Mouse (Mus musculus) mesoderm, embryonic 11.5 days (tissue): ENCODE measurements around the gene Fgfr2.
"Not testable (repeated sequence)": the region's sequence is repeated elsewhere in the genome, so short reads cannot be mapped to it uniquely, and the experiment has no call there.

Source experiments
- DNase-seq: peaks from one replicate; pipeline ENCODE4 v3.0.0-alpha.2; 2012; ENCODE audit warnings: low read depth, low spot score

The Fgfr2 gene

DNA sequence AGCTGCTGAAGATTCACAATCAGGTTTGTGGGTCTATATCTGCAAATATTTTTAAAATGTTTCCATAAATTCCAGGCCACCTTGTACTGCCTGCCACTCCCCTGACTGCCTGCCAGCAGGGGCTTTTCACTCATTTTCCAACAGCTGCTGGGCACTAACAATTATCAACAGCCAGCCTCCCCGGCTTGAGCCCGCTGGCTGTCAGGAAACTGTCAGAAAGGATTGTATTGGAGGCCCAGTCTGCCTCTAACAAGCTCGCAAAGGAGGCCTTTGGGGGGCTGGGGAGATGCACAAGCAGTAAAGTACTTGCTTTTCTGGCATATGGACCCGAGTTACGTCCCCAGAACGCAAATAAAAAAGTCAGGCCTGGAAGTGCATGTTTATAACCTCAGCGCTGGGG, 664.7 kb downstream of the Fgfr2 start:
- DNase-seq = no peak

DNA sequence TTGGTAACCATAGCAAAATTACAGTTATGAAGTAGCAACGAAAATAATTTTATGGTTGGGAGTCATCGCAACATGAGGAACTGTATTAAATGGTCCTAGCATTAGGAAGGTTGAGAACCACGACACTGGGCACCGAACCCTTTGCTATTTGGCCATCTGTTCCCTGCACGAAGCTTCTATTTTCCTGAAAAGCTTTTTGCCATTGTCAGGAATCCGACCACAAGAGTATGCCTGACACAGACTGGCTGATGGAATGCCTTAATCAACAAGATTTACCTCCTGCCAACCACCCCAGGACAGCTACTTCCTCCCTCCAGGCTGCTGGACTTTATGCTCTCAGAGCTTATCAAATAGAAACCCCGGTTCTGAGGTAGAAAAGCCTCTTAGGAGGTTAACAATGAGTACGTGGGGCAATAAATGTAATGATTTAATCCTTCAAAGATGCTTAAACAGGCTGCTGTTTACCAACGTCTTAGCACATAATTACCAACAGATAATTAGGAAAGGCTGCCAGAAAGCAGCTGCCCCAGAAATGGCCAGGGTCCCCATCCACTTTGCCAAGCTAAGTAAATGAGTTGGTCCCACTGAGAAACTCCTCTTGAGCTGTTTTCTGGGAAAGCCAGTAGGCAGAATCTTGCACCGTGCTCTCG, 668.0 kb downstream of the Fgfr2 start:
- DNase-seq = no peak

DNA sequence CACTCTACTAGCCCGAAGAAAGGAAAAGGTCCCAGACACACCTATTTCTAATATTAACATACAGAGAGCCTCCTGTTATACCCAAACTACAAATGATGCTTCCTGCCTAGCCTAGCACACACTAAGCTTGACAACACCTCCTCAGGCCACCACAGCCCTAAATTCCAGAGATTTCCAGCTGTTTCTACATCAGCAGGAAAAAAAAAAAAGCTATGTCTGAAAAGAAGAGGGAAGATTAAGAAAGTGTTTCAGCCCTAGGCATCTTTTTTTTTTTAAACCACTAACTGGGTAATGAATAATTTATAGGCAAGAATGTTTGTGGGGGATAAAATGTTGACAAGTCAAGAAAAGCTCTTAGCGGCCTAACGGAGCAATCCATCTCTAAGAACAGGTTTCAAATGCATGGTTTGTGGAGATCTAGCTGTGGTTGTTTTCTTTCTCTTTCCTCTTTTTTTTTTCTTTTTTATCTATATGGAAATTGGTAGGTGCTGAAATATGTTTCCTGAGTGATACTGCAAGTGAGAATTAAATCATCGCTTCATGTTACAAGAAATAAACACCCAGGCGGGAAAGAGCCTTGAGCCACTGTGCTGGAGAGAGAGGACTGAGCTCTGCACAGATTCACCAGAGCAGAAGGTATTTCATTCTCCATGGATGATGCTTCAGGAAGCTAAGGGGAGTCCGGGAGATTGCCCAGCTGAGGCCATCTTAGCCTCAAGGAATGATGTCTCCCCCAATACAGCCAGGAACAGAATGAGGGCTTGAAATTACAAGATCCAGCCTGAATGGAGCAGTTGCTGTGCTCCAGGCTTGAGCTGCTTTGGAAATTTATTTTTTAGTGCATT, 673.0 kb downstream of the Fgfr2 start:
- DNase-seq = no peak

DNA sequence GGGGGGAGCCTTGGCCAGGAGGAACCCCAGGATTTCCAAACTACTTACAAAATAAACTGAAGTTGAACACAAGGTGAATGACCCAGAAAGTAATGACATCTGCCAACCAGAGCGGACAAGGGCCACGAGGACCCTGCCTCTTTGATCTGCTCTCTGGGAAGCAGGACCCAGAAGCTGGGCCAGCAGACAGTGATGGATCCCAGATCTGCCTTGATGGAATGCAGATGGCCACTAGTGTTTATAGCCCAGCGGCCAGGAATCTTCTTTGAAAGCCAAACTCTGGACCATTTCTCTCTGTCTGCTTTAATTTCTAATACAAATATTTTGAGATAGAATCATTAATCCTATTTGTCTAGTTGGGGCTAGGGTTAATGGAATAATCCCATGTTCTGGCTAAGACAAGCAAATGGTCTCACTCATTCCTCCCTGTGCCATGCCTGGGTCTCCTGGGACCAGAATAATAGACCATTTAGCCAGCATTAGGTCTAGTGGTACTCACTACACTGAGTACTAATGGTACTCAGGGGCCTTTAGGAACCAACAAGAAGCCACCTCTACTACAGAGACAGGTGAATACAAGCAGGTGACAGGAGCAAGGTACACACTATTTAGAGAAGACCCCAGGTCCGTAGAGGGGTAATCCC, 674.5 kb downstream of the Fgfr2 start:
- peak; percentile 61 for DNase-seq

DNA sequence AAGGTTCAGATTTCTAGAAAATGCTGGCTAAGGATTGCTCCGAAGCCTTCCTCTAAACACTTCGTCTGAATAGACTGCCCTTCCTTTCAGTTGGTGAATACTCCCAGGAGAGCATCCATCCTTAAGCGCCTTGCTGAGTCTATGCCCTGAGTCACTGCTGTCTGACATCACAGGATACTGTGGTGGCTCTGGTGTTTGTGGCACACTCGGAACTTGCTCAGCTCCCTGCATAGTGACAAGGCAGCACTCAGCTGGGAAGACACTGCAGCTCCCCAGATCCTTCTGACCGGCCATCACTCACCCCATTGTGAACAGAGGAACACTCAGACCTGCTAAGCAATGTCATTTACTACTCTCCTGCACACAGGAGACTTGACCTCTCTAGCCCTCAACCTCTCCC, 675.6 kb downstream of the Fgfr2 start:
- no peak for DNase-seq

DNA sequence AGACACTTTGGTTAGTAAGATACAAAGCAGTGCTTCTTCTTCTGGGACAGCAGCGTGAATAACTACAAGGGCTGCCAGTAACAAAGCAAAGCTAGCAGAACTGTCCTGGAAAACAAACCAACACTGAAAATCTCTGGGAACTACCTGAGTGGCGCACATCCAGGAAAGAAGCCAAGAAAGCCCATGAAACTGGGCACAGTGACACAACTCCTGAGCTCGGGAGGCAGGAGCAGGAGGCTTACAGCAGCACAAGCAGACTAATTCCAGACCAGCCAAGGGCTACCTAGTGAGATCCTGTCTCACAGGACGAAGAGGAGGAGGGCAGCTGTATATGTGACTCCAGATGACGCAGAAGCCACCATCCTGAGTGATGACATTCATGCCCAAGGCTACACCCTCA, 676.3 kb downstream of the Fgfr2 start:
- DNase-seq = no peak

DNA sequence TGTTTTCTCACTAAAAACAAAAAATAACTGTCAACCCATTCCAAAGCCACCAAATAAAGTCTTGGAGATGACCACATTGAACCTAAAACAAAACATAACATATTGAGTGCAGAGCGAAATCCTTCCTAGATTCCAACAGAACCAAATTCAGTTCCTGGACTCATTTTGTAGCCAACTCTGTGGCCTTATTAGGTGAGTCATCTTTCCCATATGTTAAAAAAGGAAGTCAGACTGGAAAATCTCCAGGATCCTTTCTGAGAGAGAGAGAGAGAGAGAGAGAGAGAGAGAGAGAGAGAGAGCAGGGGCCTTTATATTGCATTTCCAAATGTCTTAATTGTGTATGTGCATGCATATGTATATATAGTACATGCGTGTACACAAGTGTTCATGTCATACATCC, 678.9 kb downstream of the Fgfr2 start:
- DNase-seq = no peak

DNA sequence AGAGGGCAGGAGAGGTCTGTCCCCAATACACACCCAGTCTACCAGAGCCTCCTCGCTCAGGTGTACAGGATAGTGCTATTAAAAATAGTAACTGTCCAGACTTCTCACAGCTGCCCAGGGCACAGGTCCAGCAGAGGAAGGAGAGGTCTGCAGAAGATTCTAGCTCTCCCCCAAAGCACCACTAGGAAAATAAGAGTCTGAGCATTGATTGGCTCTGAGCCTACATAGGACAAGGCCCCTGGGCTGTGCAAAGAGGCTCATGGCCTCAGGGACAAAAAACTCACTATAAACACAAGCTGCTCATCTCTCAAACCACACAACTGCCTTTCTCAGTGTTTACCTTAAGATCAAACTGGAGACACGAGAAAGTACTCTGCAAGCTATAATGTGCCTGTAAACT, 679.4 kb downstream of the Fgfr2 start:
- DNase-seq = no peak

DNA sequence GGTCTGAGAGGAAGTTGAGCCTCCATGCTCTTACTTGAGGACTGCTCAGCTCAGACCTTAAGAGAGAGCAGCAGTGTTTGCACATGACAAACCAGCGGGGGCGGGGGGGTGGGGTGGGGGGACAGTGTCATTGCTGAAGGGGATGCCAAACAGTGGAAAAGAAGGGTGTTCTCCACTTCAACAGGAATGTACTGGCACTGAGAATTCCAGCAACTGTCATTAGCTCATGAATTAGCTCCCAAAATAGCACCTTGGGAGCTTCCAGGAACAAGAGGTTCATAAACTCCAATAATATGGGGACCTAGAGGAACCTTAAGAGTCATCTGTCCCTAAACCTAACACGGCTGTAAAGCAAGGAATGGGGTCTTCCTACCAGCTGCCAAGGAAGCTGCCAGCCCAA, 680.0 kb downstream of the Fgfr2 start:
- no peak for DNase-seq

DNA sequence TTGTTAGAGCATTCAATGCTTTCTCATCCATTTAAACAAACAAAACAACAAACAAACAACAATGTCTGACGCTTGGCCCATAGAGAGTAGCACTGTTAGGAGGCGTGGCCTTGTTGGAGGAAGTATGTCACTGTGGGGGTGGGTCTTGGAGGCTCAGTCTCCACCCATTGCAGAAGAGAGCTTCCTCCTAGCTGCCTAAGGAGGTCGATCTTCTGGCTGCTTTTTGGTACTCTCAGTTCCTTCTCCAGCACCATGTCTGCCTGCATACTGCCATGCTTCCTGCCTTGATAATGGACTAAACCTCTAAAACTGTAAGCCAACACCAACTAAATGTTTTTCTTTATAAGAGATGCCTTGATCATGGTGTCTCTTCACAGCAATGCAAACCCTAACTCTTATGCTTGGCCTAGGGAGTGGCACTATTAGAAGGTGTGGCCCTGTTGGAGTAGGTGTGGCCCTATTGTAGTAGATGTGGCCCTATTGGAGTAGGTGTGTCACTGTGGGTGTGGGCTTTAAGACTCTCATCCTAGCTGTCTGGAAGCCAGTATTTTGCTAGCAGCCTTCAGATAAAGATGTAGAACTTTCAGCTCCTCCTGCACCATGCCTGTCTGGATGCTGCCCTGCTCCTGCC, 680.9 kb downstream of the Fgfr2 start:
- not testable (repeated sequence) for DNase-seq

DNA sequence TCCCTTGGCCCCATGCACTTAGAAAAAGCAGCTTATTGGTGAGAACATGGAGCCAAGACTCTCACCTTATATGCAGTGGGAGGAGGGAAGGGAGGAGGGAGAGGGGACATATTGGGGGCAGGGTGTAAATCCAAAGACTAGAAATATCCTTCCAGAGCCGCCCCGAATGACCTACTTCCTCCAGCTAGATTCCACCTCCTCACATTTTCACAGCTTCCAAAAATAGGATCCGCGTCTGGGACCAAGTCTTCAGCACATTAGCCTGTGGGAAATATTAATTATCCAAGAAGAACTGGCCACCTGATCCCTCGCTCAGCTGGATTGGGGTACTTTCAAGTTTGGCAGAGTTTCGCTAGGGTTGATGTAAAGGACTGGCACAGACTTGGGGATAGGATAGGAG, 683.2 kb downstream of the Fgfr2 start:
- no peak for DNase-seq

DNA sequence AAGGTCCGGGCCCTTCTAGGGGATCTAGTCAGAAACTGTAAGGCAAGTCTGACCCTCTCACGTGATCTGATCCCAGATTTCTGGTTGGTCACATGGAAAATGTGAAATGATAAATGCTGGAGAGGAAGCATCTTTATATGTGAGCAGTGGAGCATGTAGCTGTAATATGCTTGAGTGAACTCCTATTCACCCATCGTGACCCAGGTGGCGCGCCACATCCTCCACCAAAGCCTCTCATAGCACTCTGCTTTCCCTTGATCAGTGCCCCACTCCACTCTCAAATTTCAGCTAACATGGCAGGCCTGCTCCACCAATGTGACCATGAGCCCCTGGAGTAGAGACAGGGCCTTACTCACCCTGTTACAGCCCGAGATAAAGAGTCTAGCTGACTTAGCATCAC, 685.1 kb downstream of the Fgfr2 start:
- DNase-seq = no peak

DNA sequence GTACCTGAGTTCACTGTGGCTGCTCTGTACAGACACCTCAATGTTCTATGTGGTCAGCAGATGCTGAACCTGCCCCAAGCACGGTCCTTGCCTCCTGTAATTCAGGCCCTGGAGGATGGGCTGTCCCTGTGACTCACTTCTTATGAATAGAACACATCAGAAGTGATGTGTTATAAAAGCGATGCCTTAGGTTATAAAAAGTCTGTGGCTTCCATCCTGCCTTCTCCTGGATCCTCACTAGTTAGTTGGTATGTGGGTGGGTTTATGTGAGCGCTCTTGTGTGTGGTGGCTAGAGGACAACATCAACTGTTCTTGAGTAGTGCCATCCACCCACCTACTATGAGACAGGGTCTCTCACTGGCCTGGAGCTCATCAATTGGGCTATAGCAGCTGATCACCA, 685.7 kb downstream of the Fgfr2 start:
- DNase-seq = no peak

DNA sequence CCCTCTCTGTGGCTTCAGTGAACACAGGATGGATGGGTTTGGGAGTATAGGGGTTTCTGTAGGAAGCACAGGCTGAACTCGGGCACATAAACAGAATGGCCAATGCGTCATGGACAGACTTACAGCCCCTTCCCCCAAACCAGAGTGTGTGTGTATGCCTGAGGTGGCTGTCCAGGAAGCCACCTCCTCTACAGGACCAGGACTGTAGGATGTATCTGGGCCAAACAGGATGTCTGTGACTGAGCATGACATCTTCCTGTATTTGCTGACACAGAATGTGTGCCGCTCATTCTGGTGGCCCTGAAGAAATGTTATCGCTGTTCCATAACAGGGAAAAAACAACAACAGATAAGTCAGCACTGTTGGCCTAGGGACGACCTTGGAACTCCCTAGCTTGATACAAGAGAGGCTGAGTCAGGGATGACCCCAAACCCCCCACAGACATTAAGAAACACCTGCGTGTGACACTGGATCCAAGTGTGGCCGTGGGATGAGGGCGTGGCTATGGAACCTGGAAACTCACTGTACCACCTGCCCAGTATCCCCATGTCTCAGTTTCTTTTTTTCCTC, 687.6 kb downstream of the Fgfr2 start:
- DNase-seq = no peak

DNA sequence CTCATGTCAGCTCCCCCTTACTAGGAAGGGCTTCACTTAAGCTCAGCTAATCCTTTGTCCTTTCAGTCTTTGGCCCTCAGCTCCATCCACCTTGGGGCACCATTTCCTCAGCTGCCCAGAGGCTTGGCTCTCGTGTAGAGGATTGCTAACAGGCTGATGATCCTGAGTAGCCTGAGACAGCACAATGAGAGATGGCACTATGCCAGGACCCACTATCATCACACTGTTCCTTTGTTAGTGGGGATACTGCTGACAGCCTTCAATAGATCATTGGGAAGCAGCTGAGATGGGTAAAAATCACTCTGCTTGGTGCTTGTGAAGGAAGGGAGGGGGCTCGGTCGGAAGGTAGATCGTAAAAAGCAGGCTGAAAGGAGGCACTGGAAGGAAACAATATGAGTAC, 693.8 kb downstream of the Fgfr2 start:
- DNase-seq = no peak

DNA sequence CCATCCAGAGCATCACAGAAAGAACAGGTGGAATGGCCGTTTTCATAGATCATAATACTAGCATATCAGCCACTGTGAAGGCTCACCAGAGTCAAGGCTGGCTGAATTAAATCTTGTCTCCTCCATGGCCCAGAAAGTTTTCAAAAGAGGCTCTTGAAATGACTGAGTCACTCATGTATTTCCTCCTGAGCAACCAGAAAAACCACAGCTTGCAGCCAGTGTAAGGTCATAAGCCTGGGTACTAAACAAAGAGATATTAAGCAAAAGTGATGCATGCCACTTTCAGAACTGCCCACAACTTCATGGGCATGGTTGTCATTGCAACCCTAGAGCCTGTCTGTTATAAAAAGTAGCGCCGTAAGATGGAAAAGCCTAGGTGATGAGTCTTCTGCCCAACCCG, 694.8 kb downstream of the Fgfr2 start:
- DNase-seq = no peak

DNA sequence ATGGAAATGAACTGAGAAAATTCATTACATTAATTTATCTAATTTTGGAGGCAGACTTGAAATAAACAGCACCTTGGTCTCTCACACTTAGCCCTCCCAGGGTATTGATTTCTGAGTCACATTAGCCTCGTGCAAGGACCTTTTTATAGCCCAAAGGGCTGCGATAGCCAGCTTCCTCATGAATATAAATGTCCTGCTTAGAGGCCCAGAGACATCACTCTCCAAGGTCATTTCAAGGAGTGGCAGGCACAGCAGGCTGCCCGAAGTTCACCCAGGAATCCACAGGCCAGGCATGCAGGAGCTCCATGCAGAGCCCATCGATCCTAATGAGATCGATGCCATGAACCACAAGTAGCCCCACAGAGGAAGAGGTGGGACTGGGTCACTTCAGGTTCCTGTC, 697.1 kb downstream of the Fgfr2 start:
- peak; percentile 49 for DNase-seq

DNA sequence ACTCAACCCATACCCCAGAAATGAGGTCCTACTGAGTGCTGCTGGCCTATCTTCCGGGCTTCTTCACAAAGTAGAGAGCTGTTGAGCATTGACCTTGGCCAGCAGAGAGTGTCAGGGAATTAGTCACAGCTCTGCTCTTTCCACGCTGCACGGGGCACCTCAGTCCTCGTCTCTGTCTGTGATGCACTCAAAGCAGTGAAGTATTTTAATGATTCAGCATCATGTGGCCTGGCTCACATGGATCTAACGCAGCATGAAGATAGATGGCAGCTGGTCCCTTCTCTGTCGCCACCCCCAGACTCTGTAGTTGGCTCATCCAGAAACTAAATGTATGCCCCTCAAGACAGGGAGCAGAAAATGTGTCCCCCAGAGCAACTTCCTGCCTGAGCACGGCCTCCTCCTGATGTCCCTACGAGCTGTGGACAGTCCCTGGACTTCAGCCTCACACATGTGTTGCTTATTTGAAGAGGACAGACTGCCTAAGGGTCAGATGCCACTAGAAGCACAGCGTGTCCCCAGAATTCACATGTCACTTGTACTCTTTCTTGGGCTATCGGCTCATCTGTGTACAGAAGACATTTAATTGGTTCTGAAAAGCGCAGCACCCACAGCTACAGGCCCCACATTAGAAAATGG, 697.7 kb downstream of the Fgfr2 start:
- no peak for DNase-seq

DNA sequence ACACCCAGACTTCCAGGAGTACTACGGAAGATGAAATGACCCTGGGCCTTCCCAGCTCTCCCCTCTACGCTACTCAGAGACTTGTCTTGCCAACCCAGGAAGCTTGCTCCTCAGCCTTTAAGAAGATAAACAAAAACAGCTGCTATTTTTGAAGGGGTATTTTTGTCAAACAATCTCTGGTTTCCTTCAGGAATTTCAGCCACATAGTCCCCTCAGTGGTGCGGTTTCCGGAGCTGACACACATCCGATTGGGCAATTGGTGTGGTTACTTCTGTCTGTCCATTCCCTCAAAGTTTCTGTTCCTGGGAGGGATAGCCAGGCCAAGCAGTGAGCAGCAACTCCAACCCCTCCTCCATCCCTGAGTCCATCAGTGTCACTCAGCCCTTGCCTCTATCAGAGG, 699.6 kb downstream of the Fgfr2 start:
- DNase-seq = no peak

DNA sequence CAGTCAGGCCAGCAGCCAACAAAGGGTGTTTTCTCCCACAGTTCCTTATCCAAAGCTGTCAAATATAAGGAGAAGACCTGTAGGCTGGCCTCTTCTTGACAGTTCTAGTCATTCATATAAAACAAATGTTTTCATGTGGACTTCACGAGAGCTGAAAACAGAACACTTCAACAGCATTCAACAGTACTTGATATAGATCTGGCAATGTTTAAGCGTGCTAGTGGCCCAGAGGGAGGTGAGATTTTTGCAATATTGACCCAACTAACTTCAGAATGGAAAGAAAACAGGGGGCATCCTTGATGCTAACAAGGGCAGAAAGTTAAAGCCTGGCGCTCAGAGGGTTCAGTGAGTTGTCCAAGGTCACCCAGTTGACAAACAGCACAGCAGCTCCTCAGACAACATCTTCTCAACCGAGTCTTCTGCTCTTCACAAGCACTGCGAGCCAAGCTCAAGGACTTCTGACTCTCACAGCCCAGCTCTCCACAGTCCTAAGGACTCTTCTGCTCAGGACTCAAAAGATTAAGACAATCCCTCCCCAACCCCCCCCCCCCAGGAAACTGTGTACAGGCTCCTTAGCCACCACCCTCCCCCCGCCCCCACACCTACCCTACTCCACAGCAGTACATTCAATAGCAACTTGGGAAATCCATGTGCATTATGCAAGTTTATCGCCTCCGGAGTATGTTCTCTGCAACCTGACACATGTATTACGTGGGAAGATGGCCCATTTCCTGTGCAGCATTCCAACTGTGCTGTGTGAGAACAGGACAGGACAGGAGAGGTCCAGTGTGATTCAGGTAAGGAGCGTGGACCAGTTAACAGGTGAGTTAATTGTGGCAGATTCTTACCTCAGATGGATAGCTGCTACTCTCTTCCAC, 703.5 kb downstream of the Fgfr2 start:
- DNase-seq = no peak

DNA sequence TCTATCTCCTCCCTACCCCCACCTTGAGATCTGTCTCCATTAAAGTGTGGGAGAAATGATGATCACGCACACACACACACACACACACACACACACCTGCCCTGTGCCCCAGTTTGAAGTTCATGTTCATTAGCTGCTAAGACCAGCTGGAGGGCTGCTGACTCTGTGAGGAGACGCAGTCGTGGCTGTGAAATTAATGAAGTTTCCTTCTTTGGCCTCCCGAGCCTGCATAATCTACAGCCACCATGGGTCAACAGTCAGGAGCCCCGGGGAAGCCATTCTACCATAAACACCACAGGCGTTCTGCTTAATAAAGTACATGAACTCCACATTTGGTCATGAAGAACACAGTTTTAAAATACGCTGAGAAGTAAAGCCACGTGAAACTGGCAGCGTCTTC, 706.3 kb downstream of the Fgfr2 start:
- DNase-seq = no peak
